Mouse (Mus musculus): Measurements from ENCODE around the gene Aasdhppt. TPM values are rescaled to one million over a fixed set of nuclear protein-coding genes. Genes with fewer than 3 reads are reported as not detected.

Gene Aasdhppt
- 38.0 and 40.6 TPM in 2 replicates for polyA plus RNA-seq (2014; fragmentation: Nextera tagmentation; extraction: Ambion mirVana)

DNA sequence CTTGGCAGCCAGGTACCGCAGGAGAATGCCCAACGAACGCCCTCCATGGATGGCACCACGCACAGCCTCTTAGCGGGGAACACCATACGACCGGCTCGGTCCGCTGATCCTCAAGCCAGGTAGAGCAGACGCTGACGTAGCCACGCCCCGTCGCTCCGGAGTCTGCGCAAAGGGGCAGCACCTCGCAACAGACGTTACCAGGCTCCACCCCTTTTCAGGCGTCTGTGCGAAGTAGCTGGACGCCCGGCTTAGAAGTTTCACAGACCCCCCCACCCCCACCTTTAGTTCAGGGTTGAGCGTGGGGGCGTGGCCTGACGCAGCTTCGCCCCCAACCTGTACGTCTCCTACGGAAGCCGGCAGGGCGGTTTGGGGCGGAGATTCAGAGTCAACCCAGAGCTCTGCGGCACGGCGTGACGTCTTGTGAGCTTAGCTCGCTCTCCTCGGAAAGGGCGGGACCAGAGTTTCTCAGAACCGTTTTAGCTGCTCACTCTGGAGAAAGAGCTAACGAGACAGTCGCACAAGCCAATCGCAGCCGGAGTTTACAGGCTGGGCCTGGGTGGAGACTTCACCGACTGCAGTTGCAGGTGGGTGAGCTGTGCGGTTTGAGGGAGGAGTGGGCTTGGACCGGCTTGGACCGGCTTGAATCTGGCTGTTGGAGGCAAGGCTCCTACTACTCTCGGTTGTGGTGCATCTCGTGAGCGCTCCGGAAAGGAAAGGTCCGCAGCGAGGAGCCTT lies at the start of gene Aasdhppt, which contains the start of gene Kbtbd3:
Aasdhppt (minus strand) TSS at position 121 of the 735 bp plus-strand sequence.
Kbtbd3 (plus strand) TSS at position 483 of the 735 bp plus-strand sequence.
- peak; percentile 99 for DNase-seq (ENCODE audit: low spot score, missing footprints)
- Histone ChIP-seq H3K36me3 (ENCODE audit: control insufficient read depth, insufficient read depth, low read length) (no peaks in the 10 kb centered on the region), H3K27ac (ENCODE audit: low read depth, low read length) (peak within 1 kb of the TSS; percentile 74), H3K4me3 (ENCODE audit: low read depth, low read length) (peak within 1 kb of the TSS; percentile 67), H3K27me3 (ENCODE audit: control insufficient read depth, insufficient read depth, low read length) (no peaks in the 10 kb centered on the region), H3K9ac (ENCODE audit: low read length) (peak within 1 kb of the TSS; percentile 80), H3K4me2 (peak within 1 kb of the TSS; percentile 72), H3K9me3 (ENCODE audit: control insufficient read depth, low read length) (no peaks in the 10 kb centered on the region), H3K4me1 (ENCODE audit: control insufficient read depth, insufficient read depth, low read length) (peaks cover 11% of the 10 kb centered on the region)
- under 1% methylated on average over 53 of the region's 53 CpGs for WGBS
- peak; percentile 97 for ATAC-seq (ENCODE audit: low FRiP score)

DNA sequence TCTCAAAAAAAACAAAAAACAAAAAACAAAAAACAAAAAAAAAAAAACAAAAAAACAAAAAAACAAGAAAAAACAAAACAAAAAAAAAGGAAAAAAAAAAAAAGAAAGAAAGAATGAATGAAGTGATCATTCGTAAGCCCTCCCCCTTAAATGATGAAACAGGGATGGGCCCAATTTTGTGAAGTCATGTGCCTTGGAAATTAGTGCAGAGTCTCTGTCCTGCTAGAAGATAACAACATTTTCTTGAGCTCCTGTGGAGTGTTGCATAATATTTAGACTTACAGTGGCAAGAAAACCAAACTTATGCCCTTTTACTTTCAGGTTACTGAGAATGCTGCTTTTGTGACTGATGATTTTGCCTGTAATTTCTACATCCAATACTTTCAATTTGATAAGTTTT lies 43.9 kb upstream of the Aasdhppt start:
- no peak for DNase-seq (ENCODE audit: low spot score, missing footprints)
- H3K4me1 ChIP-seq (ENCODE audit: control insufficient read depth, insufficient read depth, low read length) = no peaks in the 10 kb centered on the region
- 90% methylated on average over 1 of the region's 1 CpGs for WGBS
- no peak overlapping the region for H3K27ac ChIP-seq (ENCODE audit: low read depth, low read length)
- no peak overlapping the region for H3K9ac ChIP-seq (ENCODE audit: low read length)
- no peak for ATAC-seq (ENCODE audit: low FRiP score)
- H3K27me3 ChIP-seq (ENCODE audit: control insufficient read depth, insufficient read depth, low read length) = no peaks in the 10 kb centered on the region
- no peaks in the 10 kb centered on the region for H3K36me3 ChIP-seq (ENCODE audit: control insufficient read depth, insufficient read depth, low read length)
- H3K9me3 ChIP-seq (ENCODE audit: control insufficient read depth, low read length) = no peaks in the 10 kb centered on the region
- H3K4me3 ChIP-seq (ENCODE audit: low read depth, low read length) = no peak overlapping the region
- H3K4me2 ChIP-seq = no peak overlapping the region

DNA sequence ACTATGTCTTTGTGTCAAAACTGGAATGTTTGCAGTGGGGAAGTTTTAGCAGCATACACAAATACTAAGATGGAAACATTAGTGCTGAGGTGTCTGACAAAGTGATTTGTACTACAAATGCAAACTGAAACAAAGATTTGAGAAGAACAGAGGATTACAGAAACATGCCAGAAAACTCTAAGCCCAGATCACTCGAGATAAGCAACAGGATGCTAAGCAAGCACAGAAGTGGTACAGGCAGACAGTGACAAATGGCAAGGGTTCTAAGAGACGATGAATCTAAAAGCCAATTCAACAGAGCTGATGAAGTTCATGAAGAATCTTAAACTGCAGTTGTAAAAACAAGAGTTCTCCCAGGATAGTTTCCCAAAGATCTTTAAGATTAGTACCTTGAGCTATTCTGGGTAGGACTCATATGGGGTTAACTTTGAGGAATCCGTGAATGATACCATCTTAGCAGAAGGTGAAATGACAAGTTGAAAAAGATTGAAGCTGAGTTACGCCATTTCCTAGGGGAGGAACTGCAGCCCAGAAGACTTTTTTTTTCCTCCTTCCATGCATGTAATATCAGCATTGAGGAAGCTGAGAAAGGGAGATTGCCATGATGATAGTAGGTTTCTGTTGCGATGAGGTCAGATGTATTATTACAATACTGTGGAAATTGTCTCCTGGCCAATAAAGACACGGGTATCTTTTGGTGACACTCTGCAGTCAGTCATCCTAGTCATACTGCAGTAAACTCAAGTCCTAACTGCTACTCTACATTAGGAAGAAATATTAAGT lies 9.9 kb upstream of the Aasdhppt start:
- Histone ChIP-seq H3K4me1 (ENCODE audit: control insufficient read depth, insufficient read depth, low read length) (no peaks in the 10 kb centered on the region), H3K9me3 (ENCODE audit: control insufficient read depth, low read length) (no peaks in the 10 kb centered on the region), H3K9ac (ENCODE audit: low read length) (no peak overlapping the region), H3K4me2 (no peak overlapping the region), H3K4me3 (ENCODE audit: low read depth, low read length) (no peak overlapping the region), H3K36me3 (ENCODE audit: control insufficient read depth, insufficient read depth, low read length) (peaks cover 3% of the 10 kb centered on the region; the same call in 1 of the 2 replicates), H3K27ac (ENCODE audit: low read depth, low read length) (no peak overlapping the region), H3K27me3 (ENCODE audit: control insufficient read depth, insufficient read depth, low read length) (no peaks in the 10 kb centered on the region)
- DNase-seq (ENCODE audit: low spot score, missing footprints) (no peak), ATAC-seq (ENCODE audit: low FRiP score) (no peak)
- 84% methylated on average over 6 of the region's 6 CpGs for WGBS

DNA sequence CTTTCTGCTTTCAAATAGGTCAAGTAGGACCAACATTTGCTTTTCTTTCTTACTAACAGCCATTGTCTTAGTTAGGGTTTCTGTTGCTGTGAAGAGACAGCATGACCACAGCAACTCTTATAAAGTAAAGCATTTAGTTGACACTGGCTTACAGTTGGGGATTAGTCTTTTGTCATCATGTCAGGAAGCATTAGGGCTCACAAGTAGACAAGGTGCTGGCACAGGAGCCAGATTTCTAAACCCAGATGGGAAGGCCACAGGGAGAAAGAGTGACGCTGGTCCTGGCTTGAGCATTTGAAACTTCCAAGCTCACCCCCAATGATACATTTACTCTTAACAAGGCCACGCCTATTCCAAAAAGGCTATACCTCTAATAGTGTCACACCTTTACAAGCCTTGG lies 6.5 kb upstream of the Aasdhppt start:
- ATAC-seq (ENCODE audit: low FRiP score) (no peak), DNase-seq (ENCODE audit: low spot score, missing footprints) (no peak)
- Histone ChIP-seq H3K9ac (ENCODE audit: low read length) (no peak overlapping the region), H3K36me3 (ENCODE audit: control insufficient read depth, insufficient read depth, low read length) (peaks cover 3% of the 10 kb centered on the region; the same call in 1 of the 2 replicates), H3K4me3 (ENCODE audit: low read depth, low read length) (no peak overlapping the region), H3K4me2 (no peak overlapping the region), H3K4me1 (ENCODE audit: control insufficient read depth, insufficient read depth, low read length) (peaks cover under 1% of the 10 kb centered on the region), H3K27me3 (ENCODE audit: control insufficient read depth, insufficient read depth, low read length) (no peaks in the 10 kb centered on the region), H3K9me3 (ENCODE audit: control insufficient read depth, low read length) (no peaks in the 10 kb centered on the region), H3K27ac (ENCODE audit: low read depth, low read length) (no peak overlapping the region)
- 72% methylated on average over 2 of the region's 2 CpGs for WGBS

DNA sequence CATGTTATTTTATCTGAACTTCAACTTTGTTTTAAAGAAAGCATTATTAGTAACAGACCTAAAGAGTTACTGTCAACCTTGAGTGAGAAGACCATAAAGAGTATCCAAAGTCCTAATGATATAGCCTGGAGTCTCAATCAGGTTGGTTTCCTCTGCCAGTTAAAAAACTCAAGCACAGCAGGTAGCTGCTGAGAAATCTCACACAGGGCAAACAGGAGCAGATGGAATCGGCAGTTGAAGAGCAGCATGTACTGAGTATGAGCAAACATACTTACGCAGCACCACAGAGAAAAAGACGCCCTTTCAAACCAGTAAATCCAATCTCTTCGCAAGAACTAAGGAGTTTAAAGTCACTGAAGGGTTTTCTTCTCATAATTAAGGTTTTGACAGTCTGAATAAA lies 4.7 kb upstream of the Aasdhppt start:
- WGBS = 86% methylated on average over 4 of the region's 4 CpGs
- Histone ChIP-seq H3K9ac (ENCODE audit: low read length) (no peak overlapping the region), H3K9me3 (ENCODE audit: control insufficient read depth, low read length) (no peaks in the 10 kb centered on the region), H3K36me3 (ENCODE audit: control insufficient read depth, insufficient read depth, low read length) (peaks cover 3% of the 10 kb centered on the region; the same call in 1 of the 2 replicates), H3K4me1 (ENCODE audit: control insufficient read depth, insufficient read depth, low read length) (peaks cover 6% of the 10 kb centered on the region), H3K4me2 (no peak overlapping the region), H3K27me3 (ENCODE audit: control insufficient read depth, insufficient read depth, low read length) (no peaks in the 10 kb centered on the region), H3K27ac (ENCODE audit: low read depth, low read length) (no peak overlapping the region), H3K4me3 (ENCODE audit: low read depth, low read length) (no peak overlapping the region)
- no peak for ATAC-seq (ENCODE audit: low FRiP score)
- no peak for DNase-seq (ENCODE audit: low spot score, missing footprints)

DNA sequence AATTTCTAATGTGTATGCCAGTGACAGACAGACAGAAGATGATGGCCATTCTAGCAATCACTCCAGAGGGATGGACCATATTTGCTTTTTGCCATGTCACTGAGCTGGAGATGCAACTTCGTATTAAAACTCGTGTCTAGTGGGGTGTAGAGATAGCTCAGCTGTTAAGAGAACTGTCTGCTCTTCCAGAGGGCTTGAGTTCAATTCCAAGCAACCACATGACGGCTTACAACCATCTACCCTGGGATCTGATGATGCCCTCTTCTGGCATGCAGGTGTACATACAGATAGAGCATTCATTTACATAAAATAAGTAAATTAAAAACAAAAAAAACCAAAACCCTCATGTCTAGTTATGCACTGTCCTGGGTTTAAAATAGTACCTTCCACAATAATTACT lies 1.9 kb upstream of the Aasdhppt start:
- no peak overlapping the region for H3K4me3 ChIP-seq (ENCODE audit: low read depth, low read length)
- H3K4me2 ChIP-seq = no peak overlapping the region
- H3K36me3 ChIP-seq (ENCODE audit: control insufficient read depth, insufficient read depth, low read length) = no peaks in the 10 kb centered on the region
- H3K27ac ChIP-seq (ENCODE audit: low read depth, low read length) = no peak overlapping the region
- WGBS = 90% methylated on average over 3 of the region's 3 CpGs
- peaks cover 11% of the 10 kb centered on the region for H3K4me1 ChIP-seq (ENCODE audit: control insufficient read depth, insufficient read depth, low read length)
- no peak overlapping the region for H3K9ac ChIP-seq (ENCODE audit: low read length)
- H3K9me3 ChIP-seq (ENCODE audit: control insufficient read depth, low read length) = no peaks in the 10 kb centered on the region
- ATAC-seq (ENCODE audit: low FRiP score) = no peak
- H3K27me3 ChIP-seq (ENCODE audit: control insufficient read depth, insufficient read depth, low read length) = no peaks in the 10 kb centered on the region
- DNase-seq (ENCODE audit: low spot score, missing footprints) = no peak

DNA sequence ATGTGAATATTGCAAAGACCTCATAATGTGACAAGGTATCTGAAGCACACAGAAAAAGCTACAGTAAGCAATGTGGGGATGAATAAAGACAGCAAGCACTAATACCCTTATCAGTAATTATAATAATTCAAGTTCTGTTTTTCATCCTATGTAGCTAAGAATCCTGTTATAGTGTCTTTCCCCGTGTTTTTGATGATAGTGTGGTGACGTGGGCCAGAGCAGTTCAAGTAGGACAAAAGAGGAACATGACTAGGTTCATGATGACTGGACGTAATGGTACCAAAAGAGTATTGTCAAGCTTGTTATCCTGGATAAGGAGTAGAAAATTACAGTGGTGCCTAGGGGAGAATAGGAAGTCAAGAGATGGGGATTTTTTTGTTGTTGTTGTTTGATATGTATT lies 1.4 kb upstream of the Aasdhppt start:
- H3K9me3 ChIP-seq (ENCODE audit: control insufficient read depth, low read length) = no peaks in the 10 kb centered on the region
- WGBS = 77% methylated on average over 3 of the region's 3 CpGs
- no peak overlapping the region for H3K27ac ChIP-seq (ENCODE audit: low read depth, low read length)
- no peaks in the 10 kb centered on the region for H3K36me3 ChIP-seq (ENCODE audit: control insufficient read depth, insufficient read depth, low read length)
- ATAC-seq (ENCODE audit: low FRiP score) = no peak
- peak overlapping the region; percentile 72 for H3K4me2 ChIP-seq
- no peaks in the 10 kb centered on the region for H3K27me3 ChIP-seq (ENCODE audit: control insufficient read depth, insufficient read depth, low read length)
- peaks cover 11% of the 10 kb centered on the region for H3K4me1 ChIP-seq (ENCODE audit: control insufficient read depth, insufficient read depth, low read length)
- H3K9ac ChIP-seq (ENCODE audit: low read length) = peak overlapping the region; percentile 80
- no peak for DNase-seq (ENCODE audit: low spot score, missing footprints)
- H3K4me3 ChIP-seq (ENCODE audit: low read depth, low read length) = peak overlapping the region; percentile 67

DNA sequence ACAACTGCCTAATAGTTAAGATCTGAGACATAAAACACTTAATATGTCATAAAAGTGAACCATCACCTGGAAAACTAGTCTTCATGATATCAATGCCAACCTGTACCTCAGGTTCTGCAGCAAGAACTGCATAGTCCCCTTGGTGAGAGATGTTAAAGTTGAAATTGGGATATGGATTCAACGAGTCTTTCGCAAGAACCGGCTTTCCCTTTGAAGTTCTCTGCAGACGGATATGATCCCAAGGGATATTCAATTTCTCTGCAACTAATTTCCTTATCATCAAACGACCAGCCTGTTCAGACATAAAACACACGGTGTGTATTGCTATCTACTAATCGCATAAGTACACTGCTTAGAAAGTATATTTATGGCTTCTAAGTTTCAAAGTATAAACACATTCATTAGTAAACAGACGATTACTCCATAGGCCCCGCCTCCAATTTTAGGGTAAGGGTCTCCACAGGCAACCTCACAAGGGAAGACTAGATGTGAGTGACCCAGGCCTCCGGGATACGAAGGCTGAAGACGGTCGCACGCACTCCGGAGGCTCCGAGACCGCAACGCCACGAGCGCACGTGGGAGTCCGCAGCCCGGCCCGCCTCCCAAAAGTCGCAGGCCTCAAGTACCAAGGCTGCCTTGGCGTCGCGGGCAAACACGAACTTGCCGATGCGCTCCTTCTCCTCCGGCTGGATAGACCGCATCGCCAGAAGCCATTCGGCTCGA lies 482 bp downstream of the Aasdhppt start:
- peak overlapping the region; percentile 67 for H3K4me3 ChIP-seq (ENCODE audit: low read depth, low read length)
- H3K4me1 ChIP-seq (ENCODE audit: control insufficient read depth, insufficient read depth, low read length) = peaks cover 11% of the 10 kb centered on the region
- ATAC-seq (ENCODE audit: low FRiP score) (peak; percentile 63), DNase-seq (ENCODE audit: low spot score, missing footprints) (peak; percentile 89)
- no peaks in the 10 kb centered on the region for H3K27me3 ChIP-seq (ENCODE audit: control insufficient read depth, insufficient read depth, low read length)
- no peaks in the 10 kb centered on the region for H3K9me3 ChIP-seq (ENCODE audit: control insufficient read depth, low read length)
- no peaks in the 10 kb centered on the region for H3K36me3 ChIP-seq (ENCODE audit: control insufficient read depth, insufficient read depth, low read length)
- H3K4me2 ChIP-seq = peak overlapping the region; percentile 66
- H3K9ac ChIP-seq (ENCODE audit: low read length) = peak overlapping the region; percentile 80
- H3K27ac ChIP-seq (ENCODE audit: low read depth, low read length) = peak overlapping the region; percentile 36; the same call in 1 of the 2 replicates
- WGBS = under 1% methylated on average over 36 of the region's 36 CpGs

Measured in midbrain, embryonic 11.5 days (tissue).